Mouse (Mus musculus): ENCODE data around the gene Kcnh1.

GRCm38 (mm10) chr1:192489908-192490825, 299.6 kb downstream of the Kcnh1 start:
- TF ChIP-seq POLR2A (IDR thresholded peaks at IDR 0.05; ENCODE audit: insufficient read length, low read depth) = no peak
- TF ChIP-seq USF1 (IDR thresholded peaks at IDR 0.05; ENCODE audit: low read depth) = no peak
- TF ChIP-seq MYOD1 (IDR thresholded peaks at IDR 0.05; ENCODE audit: control insufficient read depth in 1 of 3, insufficient read length in 2 of 3, low read depth in 2 of 3) = no peak
- no peak for TF ChIP-seq CEBPB (IDR thresholded peaks at IDR 0.05; ENCODE audit: insufficient read depth, poor library complexity, severe bottlenecking)
- TF ChIP-seq MAX (IDR thresholded peaks at IDR 0.05; ENCODE audit: low read depth) = no peak
- TF ChIP-seq TCF12 (IDR thresholded peaks at IDR 0.05; ENCODE audit: insufficient read depth, poor library complexity, severe bottlenecking) = no peak
- no peak for TF ChIP-seq POLR2AphosphoS2 (IDR thresholded peaks at IDR 0.05; ENCODE audit: insufficient read length, low read depth)
- TF ChIP-seq TCF3 (IDR thresholded peaks at IDR 0.05; ENCODE audit: insufficient read length, low read depth) = no peak
- TF ChIP-seq E2F4 (IDR thresholded peaks at IDR 0.05; ENCODE audit: insufficient read depth) = no peak
- no peak for TF ChIP-seq MYOG (IDR thresholded peaks at IDR 0.05; ENCODE audit: control insufficient read depth in 1 of 3, insufficient read depth in 1 of 3, insufficient read length in 2 of 3, low read depth in 2 of 3)
